Comparison of ENCODE assay signal across 21 mouse cellular contexts in the genomic region with DNA sequence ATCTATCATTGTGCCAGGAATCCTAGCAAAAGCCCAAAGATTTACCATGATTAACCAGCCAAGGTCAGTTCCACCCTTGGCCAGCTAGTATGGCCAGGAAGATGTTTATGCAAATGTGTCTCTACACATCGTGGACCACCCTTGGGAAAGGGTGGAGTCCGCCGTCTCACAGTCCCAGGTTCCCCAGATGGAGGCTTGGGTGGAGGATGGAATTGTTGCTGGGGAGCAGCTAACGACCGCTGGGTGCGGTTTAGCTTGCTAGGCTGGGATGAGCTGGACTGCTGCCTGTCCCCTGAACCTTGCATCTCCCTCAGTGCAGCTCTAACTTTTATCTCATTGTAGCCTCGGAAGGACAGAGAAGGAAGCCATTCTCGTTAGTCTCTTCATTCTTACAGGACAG. TPM values are rescaled to one million over a fixed set of nuclear protein-coding genes. Genes with fewer than 3 reads are reported as not detected.
DNase-seq lines count a peak whose midpoint lies in the region; ATAC-seq lines count a peak whose summit lies in the region.
"Had no signal": no experiment of that assay in that cellular context is flagged by ENCODE, and none has a peak within 500 bp of the region (broad histone marks: within the 10 kb centered on the region; RNA-seq: fewer than 3 reads in every experiment).

No protein-coding gene starts in this region.

- H3K4me3 ChIP-seq in midbrain, embryonic 13.5 days (replicated peaks): no peak overlapping the region
- H3K4me3 ChIP-seq in midbrain, embryonic 10.5 days: no peak overlapping the region
- H3K4me3 ChIP-seq: embryonic facial prominence, embryonic 13.5 days; forebrain, embryonic 13.5 days; heart, embryonic 15.5 days had no signal

- no peak overlapping the region for H3K4me2 ChIP-seq in midbrain, embryonic 13.5 days (replicated peaks)
- H3K4me2 ChIP-seq: embryonic facial prominence, embryonic 13.5 days; forebrain, embryonic 13.5 days; heart, embryonic 11.5 days; heart, embryonic 15.5 days; hindbrain, embryonic 14.5 days had no signal

- no peaks in the 10 kb centered on the region for H3K9me3 ChIP-seq in midbrain, embryonic 13.5 days
- H3K9me3 ChIP-seq in midbrain, embryonic 10.5 days (replicated peaks): no peaks in the 10 kb centered on the region
- H3K9me3 ChIP-seq: embryonic facial prominence, embryonic 13.5 days; forebrain, embryonic 13.5 days; heart, embryonic 15.5 days had no signal

- intact Hi-C loops in gastrocnemius, postnatal 36 days (cut with DNase I): no loop called here

- H3K9ac ChIP-seq in midbrain, embryonic 13.5 days (replicated peaks): peak overlapping the region; percentile 16; the same call in 1 of the 2 replicates
- H3K9ac ChIP-seq: embryonic facial prominence, embryonic 13.5 days; forebrain, embryonic 13.5 days; forebrain, postnatal 0 days; heart, embryonic 15.5 days; hindbrain, embryonic 14.5 days had no signal

- no peaks in the 10 kb centered on the region for H3K27me3 ChIP-seq in midbrain, embryonic 13.5 days
- H3K27me3 ChIP-seq in midbrain, embryonic 10.5 days (ENCODE audit: low read depth, poor library complexity, severe bottlenecking): no peaks in the 10 kb centered on the region
- H3K27me3 ChIP-seq: embryonic facial prominence, embryonic 13.5 days; forebrain, embryonic 13.5 days; heart, embryonic 15.5 days had no signal

- H3K36me3 ChIP-seq in midbrain, embryonic 13.5 days: peaks cover 39% of the 10 kb centered on the region
- peaks cover 41% of the 10 kb centered on the region for H3K36me3 ChIP-seq in midbrain, embryonic 10.5 days

- peak; percentile 31 for DNase-seq in gastrocnemius, adult 18-20 months (ENCODE audit: low spot score)
- DNase-seq in gastrocnemius, postnatal 36 days: no peak
- no peak for DNase-seq in midbrain, embryonic 10.5 days (ENCODE audit: low spot score)
- DNase-seq in R1 (ENCODE audit: low read depth, low spot score): peak; percentile 15
- peak; percentile 30 for DNase-seq in gastrocnemius, postnatal 25 days
- DNase-seq in spleen, adult 12 weeks (ENCODE audit: low spot score): no peak
- no peak for DNase-seq in B cell, adult 2 months
- DNase-seq: adrenal gland, adult 2 months; adrenal gland, postnatal 25 days; cerebellum, adult 18-20 months; cerebellum, adult 9-11 months; cerebellum, postnatal 36 days; forebrain, postnatal 0 days; kidney, adult 2 months had no signal

- peaks cover 15% of the 10 kb centered on the region for H3K4me1 ChIP-seq in midbrain, embryonic 13.5 days (replicated peaks)
- peaks cover 9% of the 10 kb centered on the region for H3K4me1 ChIP-seq in midbrain, embryonic 10.5 days

- WGBS in midbrain, embryonic 13.5 days: 55% methylated on average over 8 of the region's 8 CpGs
- 61% methylated on average over 8 of the region's 8 CpGs for WGBS in midbrain, embryonic 10.5 days

- H3K27ac ChIP-seq in midbrain, embryonic 13.5 days: 0 out of 2 replicates have a peak overlapping the region, but pooled peaks have one; percentile 45
- no peak overlapping the region for H3K27ac ChIP-seq in midbrain, embryonic 10.5 days (replicated peaks)
- H3K27ac ChIP-seq: embryonic facial prominence, embryonic 13.5 days; forebrain, embryonic 13.5 days; heart, embryonic 15.5 days; hindbrain, embryonic 14.5 days had no signal

- ATAC-seq in midbrain, embryonic 13.5 days: no peak
- ATAC-seq: forebrain, embryonic 13.5 days; forebrain, postnatal 0 days; intestine, embryonic 16.5 days had no signal

RNA-seq across cellular contexts. Expression of gene Rfx5, which starts 6.0 kb away (rescaled TPM):
- 1 to 10 TPM; 2.9 to 6.3 TPM for total RNA-seq in gastrocnemius, adult 18-20 months (2021)
- 1 to 10 TPM; 3.8 to 5.7 TPM for total RNA-seq in gastrocnemius, postnatal 36 days (2021)
- 5.0 and 5.2 TPM in 2 replicates for polyA plus RNA-seq in midbrain, embryonic 13.5 days (2015; fragmentation: Nextera tagmentation; extraction: Ambion mirVana)
- polyA plus RNA-seq in midbrain, embryonic 10.5 days (2016; fragmentation: Nextera tagmentation; extraction: Ambion mirVana): 4.9 and 5.1 TPM in 2 replicates
- total RNA-seq in gastrocnemius, postnatal 25 days (2021): 1 to 10 TPM; 3.3 to 6.6 TPM

RNA-seq across cellular contexts. Expression of gene Pi4kb, which starts 14.7 kb away (rescaled TPM):
- total RNA-seq in gastrocnemius, adult 18-20 months (2021): 10 to 100 TPM; 16.8 to 19.0 TPM
- 10 to 100 TPM; 18.6 to 19.6 TPM for total RNA-seq in gastrocnemius, postnatal 36 days (2021)
- polyA plus RNA-seq in midbrain, embryonic 13.5 days (2015; fragmentation: Nextera tagmentation; extraction: Ambion mirVana): 24.7 and 25.3 TPM in 2 replicates
- 21.4 and 24.9 TPM in 2 replicates for polyA plus RNA-seq in midbrain, embryonic 10.5 days (2016; fragmentation: Nextera tagmentation; extraction: Ambion mirVana)
- total RNA-seq in gastrocnemius, postnatal 25 days (2021): 10 to 100 TPM; 20.2 to 23.8 TPM

RNA-seq across cellular contexts. Expression of gene Selenbp1, which starts 27.0 kb away (rescaled TPM):
- total RNA-seq in gastrocnemius, adult 18-20 months (2021): 10 to 100 TPM; 17.5 to 23.1 TPM
- 10 to 100 TPM in 1 of 2 experiments, 1 to 10 TPM in 1; 8.2 to 17.1 TPM for total RNA-seq in gastrocnemius, postnatal 36 days (2021)
- 7.7 and 9.0 TPM in 2 replicates for polyA plus RNA-seq in midbrain, embryonic 13.5 days (2015; fragmentation: Nextera tagmentation; extraction: Ambion mirVana)
- polyA plus RNA-seq in midbrain, embryonic 10.5 days (2016; fragmentation: Nextera tagmentation; extraction: Ambion mirVana): 4.1 and 4.2 TPM in 2 replicates
- total RNA-seq in gastrocnemius, postnatal 25 days (2021): 10 to 100 TPM; 10.7 to 15.2 TPM

RNA-seq across cellular contexts. Expression of gene Zfp687, which starts 55.4 kb away (rescaled TPM):
- 10 to 100 TPM; 13.2 to 14.9 TPM for total RNA-seq in gastrocnemius, adult 18-20 months (2021)
- 10 to 100 TPM in 1 of 2 experiments, 1 to 10 TPM in 1; 9.5 to 11.7 TPM for total RNA-seq in gastrocnemius, postnatal 36 days (2021)
- 26.2 and 28.1 TPM in 2 replicates for polyA plus RNA-seq in midbrain, embryonic 13.5 days (2015; fragmentation: Nextera tagmentation; extraction: Ambion mirVana)
- polyA plus RNA-seq in midbrain, embryonic 10.5 days (2016; fragmentation: Nextera tagmentation; extraction: Ambion mirVana): 40.0 and 42.2 TPM in 2 replicates
- 1 to 10 TPM; 8.4 to 8.9 TPM for total RNA-seq in gastrocnemius, postnatal 25 days (2021)

Comparison
In these comparisons a context has a peak if more than half of its experiments do, and no peak if none do; other contexts are left out.
1. DNase-seq: peak in gastrocnemius, adult 18-20 months (single experiment), R1 (single experiment) and gastrocnemius, postnatal 25 days (single experiment); none in gastrocnemius, postnatal 36 days (0 of 2), midbrain, embryonic 10.5 days (single experiment), spleen, adult 12 weeks (single experiment) and B cell, adult 2 months (0 of 2).